Mouse (Mus musculus) thymus, postnatal 0 days (tissue): ENCODE measurements at regions not wholly inside any gene's neighbourhood (a gene's known extent, or its start where the extent isn't known, plus 50 kb on each side); places are given as distances from the start of the nearest gene placed in this dataset.
A peak's percentile ranks its signal among the peaks of the same experiment; 100 is the strongest.

ENCODE experiments used
- DNase-seq: peaks from one replicate; pipeline ENCODE4 v3.0.0-alpha.2; 2015; ENCODE audit warnings: low spot score

DNA sequence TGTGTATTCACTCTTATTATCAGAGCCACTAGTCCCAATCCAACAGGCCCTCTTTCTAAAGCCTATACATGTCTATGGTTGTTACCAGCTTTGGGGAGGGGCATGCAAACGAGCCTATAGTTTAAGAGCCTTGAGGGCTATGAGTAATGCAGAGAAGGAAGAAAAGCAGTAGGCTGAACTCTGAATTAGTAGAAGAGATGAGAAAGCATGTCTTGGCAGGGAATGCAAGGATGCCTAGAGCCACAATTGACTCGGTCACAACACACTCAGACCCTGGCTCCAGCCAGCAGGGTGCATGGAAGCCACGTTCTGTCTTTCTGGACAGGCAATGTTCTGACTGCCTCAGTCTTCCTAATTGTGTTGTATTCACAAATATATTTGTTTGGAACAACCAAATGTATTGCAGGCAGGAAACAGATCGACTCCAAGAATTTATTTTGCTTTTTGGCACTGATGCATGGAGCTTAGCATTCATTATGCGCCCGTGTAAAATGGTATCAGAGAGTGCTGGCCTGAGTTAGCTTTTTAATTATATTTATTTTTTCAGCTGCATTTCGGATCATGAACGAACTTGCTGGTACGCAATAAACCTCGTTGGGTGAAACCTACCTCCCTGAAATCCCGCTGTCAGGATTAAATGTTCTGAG lies 110.2 kb downstream of the Rybp start:
- no peak for DNase-seq

DNA sequence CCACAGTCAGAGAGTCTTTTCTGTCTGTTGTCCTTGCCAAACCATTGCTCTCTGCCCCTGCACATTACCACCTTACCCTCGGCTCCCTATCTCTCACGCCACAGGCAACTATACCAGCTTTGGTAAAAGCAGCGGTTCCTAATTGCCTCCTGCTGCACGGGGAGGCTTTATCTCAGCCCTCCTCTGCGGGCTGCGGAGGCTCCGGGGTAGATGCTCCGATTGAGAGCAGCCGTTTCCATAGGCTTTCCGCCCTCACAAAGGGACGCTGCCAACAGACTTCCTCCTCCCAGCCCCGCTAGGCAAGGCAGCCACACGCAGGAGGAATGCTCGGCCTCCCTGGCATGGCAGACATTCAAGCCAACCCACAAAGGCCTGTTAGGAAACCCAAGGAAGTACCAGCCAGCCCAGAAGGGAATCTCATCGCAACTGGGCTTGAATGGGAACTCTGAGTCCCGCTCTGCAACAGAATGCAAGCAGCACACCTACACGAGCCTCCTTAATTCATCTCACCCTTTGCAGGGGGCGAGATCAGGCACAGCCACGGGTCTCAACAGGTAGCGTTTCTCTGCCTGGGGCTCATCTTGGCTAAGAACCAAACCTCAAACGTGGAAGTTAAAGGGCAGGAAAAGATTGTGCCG lies 116.5 kb downstream of the Rybp start:
- DNase-seq: no peak

DNA sequence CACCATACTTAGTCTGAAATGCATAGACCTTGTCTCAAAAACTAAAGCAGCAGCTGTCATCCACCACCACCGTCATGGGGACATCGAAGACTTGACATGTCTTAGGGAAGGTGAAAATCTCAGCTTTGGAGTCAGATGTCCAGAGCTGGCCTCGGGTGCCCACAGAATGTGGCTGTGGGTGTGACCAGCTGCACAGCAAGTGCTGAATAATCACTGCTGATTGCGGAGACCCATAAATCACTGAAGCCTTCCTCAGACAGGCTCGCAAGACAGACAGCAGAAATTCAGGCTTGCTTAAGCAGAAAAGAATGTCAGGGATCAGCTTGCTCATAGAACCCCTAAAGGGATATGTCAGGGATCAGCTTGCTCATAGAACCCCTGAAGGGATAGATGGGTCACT lies 120.0 kb downstream of the Rybp start:
- no peak for DNase-seq

DNA sequence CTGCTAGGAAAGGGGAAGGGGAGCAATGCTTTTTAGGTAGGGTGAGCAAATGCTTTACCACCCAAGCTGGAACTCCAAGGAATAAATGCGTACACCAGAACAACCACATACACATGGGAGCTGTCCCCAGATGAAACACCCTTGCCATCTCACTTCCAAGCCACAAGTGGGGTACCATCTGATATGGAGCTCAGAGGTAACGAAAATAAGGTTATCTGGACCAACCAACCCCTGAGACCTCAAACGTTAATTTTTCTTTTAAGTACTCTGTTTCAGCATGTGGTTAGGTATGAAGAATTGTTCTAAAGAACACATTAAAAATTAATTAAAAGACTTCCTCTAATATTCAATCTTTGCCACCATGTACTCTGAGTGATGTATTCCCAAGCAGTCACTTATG lies 121.5 kb downstream of the Rybp start:
- DNase-seq: no peak

DNA sequence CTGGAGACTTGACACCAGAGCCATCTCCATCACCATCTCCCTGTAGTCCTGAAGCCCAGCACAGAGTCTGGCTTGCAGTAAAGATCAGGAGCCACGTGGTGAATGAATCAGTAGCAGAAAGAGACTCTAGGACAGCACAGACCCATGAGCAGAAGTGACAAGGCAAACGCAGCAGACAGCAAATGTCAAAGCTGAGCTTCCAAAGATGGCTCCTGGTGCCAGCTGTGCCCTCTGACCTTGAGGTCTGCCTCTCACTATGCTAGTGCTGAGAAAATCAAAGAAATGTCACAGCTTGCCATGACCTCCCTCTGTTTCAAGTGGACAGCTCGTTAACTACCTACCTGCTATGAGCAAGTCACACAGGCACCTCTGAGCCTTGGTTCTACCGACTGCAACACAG lies 123.1 kb downstream of the Rybp start:
- no peak for DNase-seq

DNA sequence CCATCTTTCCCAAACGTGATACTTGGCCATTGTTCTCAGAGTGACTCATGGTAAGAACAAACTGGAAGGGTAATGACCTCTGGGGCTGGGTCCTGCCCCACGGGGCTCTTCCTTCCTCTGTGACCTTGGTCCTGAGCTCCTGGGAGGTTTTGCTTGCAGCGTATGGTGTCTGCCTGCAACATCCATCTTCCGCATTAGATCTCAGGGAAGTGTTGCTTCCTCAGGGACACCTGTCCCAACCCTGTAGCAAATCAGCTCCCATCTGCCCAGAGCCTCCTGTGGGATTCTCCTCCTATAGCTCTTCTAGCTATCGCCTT lies 123.5 kb downstream of the Rybp start:
- no peak for DNase-seq

DNA sequence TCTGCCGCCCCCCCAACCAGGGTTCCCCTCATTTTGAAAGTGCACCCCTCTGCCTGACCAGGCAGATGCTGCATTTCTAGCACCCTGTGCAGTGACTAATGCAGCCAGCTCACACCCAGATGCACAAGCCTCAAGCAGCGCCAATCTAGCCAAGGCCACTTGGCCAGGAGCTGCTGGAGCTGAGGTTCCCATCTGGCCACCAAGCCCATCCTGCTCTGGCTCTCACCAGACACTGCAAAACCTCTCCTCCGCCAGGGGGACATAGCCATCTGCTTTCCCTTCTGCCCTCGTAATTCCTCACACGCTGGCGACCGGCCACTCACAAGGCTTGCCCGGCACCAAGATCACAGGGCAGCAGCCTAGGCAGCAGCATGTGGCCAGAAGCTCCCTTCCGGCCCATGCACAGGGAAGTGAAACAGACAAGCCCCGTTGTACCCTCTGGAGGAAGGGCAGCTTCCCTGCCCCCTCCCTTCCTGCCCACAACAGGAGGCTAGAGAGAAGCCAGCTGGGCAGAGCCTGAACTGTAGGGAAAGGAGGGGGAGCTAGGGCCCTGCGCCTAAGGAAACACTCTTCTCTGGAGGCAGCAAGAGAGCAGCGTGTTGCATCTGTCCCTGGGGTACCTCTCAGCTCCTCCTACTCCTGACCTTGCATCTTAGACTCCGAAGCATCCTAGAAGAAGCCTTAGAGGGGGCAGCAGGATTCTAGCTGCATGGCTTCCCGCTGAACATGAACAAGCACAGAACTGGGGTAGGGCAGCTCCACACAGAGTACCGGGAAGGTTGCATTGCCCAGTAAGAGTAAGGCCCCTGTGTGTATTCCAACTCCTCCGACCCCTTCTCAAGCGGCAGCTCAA lies 124.1 kb downstream of the Rybp start:
- DNase-seq: peak; percentile 34

DNA sequence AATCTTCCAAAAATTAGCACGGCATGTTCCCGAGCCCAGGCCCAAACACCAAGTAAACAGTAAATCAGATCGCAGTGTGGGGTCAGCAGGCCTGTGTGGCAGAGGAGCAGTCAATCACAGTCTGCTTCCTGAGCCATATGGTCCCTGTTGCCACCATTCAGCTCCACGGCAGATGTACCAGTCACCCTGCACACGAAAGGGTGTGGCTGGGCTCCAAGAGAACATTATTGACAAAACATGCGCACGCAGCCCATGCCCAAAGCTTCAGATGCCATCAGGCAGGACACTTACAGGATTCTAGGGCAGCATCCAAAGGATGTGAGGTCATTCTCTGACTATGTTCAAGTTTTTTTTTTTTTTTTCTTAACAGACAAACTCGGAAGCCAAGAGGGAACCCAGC lies 126.6 kb downstream of the Rybp start:
- no peak for DNase-seq

DNA sequence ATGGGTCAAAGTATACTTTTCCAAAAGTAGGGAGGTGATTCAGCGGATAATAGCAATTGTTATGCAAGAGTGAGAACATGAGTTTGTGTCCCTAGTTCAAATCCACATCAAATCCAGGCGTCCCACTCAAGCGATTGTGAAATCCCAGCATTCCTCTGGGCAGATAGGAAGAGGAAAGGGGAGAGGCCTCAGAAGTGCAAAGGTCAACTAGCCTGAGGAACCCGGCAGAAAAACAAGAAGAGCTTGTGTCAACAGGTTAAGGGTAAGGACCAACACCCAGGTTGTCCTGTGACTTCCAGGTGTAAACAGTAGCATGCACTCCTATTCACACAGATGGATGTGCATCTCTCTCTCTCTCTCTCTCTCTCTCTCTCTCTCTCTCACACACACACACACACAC lies 127.5 kb downstream of the Rybp start:
- DNase-seq: no peak

DNA sequence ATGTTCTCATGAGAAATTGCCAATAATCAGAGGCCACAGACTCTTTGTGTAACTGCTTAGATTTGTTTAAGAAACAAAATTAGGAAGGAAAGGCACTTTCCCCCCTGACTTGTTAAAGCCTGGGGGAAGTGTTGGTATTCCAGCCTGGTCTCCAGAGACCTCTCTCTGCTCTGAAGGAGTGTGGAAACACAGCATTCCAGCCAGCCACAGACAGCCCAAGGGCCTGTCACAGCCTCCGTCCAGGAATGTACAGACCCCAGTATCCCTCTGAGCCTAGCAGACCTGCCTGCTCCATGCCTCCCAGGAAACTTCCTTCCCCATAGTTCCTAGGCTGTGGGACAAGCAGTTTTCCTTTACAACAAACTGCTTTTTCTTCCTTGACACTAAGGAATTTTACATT lies 128.0 kb downstream of the Rybp start:
- no peak for DNase-seq

DNA sequence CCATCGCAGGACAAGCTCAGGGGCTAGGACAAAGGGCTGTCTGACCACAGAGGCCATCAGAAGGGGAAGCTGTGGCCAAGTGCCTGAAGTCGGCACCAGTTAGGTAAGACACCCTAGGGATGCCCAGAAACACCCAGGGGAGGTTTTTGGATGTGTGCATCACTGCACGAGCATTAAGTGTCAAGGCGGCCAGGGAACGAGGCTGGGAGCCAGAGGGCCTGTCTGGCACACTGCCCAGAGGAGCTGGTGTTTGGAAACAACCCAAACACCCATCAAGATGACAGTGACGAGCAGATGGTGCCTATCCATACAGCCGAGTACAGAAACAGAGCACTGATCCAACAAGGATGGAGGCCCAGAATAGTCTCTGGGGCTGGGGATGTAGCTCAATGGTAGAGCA lies 130.0 kb downstream of the Rybp start:
- no peak for DNase-seq

DNA sequence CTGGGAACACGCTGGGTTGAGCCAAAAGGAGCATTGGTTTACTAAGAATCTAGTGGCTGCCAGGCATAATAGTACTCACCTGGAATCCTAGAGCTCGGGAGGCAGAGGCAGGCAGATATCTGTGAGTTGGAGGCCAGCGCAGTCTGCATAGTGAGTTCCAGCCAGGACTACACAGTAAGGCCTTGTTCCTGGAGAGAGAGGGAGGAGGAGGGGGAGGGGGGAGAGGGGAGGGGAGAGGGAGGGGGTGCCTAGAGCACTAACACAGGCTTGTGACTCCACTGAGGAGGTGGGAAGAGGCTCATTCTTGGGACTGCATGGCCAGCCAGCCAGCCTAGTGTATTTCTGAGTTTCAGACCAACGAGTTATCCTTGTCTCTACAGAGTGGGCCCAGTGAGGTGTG lies 131.1 kb downstream of the Rybp start:
- DNase-seq: no peak

DNA sequence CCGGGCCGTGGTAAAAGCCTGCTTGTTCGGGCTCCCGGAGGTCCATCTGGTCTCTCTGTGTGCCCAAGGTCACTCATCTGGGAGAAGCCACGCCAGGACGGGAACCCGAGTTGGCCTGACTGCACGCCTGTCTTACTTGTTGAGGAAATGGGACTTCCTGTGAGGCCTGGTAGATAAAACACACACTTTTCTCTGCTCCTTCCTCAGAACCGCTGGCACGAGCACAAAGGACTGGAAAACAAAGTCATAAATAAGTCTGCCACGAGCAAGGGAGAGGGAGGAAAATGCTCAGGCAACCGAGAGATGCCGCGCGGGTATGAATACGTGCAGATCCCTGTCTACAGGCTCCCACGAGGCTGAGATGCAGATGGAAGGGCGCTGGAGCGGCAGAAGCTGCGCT lies 131.6 kb downstream of the Rybp start:
- peak; percentile 30 for DNase-seq

DNA sequence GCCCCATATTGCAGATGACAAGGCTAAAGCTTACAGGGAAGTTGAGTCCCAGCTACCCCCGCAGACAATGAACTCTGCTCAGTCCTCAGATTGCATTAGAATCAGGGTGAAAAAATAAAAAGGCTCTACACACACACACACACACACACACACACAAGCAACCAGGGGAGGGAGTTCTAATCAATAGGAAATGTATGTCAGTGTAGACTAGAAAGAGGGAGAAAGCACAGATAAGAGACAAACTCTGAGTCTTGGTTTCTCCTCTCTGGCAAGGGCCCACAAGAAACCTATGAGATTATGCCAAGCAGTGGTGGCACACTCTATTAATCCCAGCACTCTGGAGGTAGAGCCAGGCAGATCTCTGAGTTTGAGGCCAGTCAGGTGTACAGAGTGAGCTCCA lies 135.8 kb downstream of the Rybp start:
- no peak for DNase-seq

DNA sequence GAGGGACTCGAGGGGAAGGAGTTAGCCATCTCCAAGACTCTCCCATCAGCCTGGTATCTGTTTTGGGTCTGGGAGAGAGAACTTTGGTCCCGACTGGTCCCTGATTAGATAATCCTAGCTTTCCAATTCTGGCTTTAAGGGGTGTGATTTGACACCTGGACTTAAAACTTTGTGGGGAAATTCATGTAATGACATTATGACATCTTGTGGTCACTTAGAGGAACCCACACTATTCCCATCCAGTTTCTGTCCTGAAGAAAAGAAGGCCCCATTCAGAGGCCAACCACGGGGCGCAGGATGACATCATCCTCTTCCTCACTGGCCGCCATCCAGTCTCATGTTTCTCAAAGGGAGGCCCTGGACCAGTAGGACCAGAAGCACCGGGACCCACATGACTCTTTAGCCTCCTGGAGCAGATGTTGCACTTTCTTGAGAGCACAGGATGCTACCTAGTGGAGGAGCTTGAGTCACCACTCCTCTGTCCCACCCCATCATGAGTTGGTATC lies 136.5 kb downstream of the Rybp start:
- DNase-seq: no peak

DNA sequence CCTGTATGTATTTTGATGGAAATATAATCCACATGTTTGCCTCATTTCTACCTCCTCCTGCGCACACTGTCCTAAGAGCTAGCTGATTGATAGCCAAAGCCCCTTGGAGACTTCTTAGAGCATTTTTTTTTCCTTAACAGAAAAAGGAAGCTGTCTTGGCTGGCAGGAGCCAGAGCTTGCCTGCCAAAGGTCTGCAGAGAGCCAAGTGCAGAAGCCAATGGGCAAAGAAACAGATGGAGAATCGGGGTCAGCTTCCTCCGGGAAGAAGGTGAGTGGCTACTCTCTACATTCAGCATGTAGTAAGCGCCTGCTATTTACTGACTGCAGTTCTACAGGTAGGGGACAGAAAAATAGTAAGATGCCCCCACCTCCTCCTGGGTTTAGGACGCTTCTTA lies 137.8 kb downstream of the Rybp start:
- DNase-seq: no peak

DNA sequence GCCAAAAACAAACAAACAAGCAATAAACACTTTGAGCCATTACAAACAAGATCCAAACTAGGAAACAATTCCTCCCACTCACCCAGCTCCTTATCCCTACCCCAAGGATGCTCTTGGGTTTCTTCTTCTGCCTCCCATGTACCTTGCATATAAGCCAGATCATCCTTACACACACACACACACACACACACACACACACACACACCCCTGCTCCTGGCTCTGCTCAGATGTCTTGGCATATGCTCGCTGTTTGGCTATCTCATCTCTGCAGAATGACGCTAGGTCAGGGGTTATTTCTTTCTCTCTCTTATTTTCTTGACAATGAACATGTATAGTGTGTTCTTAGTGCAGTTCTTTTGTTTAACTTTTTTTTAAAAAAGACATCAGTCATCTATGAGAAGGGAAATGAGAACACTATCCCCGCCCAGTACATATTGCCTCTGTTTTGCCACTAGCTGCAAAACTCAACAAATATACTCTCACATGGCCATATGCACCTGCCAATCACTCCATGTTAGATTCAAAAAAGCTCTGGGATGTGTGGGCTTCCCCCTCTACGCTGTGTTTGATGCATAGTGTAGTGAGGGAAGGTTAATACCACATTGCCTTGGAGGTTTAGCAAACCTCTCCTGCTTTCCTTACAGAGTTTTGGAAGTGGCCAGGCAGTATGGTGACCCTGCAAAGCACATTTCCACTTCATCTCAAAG lies 138.4 kb downstream of the Rybp start:
- DNase-seq: no peak

DNA sequence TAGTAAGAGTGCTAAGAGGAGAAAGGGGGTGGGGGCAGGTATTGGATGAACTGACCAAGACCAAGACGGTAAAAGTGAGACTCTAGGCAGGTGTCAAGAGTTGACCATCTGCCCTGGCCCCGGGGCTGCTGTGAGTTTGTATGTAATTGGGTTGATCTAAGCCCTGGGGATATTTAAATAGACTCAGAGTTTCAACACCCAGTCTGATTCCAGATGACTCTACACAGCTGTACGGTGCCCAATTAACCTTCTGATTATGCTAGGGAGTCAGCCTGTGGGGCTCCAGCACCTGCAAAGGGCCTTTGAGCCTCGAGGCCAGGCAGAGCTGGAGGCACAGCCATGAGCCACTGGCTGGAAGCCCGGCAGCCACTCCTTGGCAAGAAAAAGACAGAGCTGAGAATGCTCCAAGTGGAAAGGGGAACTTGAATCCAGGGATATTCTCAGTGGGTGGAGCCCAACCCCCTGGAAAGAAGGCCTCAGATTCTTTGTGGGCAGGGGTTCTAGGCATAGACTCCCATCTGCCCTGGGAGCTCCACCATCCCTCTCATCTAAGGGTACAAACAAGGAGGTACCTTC lies 140.8 kb downstream of the Rybp start:
- no peak for DNase-seq

DNA sequence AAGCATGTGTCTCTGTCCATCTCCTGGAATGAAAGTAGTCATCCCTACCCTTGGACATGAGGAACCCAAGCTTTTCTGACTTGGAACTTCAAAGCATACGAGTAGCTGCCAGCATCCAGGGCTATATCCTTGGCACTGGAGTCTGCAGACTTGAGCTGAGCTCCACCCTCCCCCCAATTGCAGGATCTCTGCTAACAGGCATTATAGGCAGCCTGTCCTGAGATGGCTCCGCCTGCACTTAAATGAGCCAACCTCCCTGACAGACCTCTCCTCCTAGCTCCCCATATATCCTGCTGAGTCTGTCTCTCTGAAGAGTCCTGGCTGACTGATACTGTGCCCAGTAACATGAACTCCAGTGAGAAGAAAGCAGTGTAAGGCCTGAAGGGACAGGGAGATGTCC lies 141.4 kb downstream of the Rybp start:
- no peak for DNase-seq

DNA sequence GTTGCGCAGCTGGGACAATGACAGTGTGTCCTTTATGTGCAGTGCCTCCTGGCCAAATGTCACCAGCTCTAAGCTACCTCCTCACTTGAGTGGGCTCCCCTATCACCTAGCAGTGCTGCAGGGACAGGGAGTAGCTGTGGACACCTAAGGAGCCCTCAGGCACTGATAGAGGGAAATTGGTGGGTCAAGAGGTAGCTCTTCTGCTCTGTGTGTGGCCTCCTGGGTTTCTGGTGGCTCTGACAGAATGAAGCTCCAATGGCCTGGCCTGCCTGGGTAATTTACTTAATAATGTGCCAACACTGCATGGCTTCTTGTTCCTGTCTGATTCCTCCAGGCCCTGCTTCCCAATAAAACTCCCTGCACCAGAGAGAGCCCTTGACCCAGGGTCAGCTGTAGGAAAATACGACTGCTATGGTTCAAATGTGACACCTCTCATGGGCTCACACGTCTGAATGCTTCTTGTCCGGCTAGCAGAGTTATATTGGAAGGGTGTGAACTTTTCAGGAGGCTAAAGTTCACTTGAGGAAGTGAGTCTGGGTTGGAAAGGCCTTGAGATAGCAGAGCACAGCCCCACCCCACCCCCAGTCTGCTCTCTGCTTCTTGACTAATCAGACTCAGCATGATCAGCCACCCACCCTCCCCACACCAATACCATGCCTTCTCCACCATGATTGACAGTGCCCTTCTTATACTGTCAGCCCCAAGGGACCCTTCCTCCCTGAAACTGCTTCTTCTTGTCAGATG lies 142.6 kb downstream of the Rybp start:
- no peak for DNase-seq
